Mouse (Mus musculus) myocyte (in vitro differentiated cells): ENCODE measurements at regions not wholly inside any gene's neighbourhood (a gene's known extent, or its start where the extent isn't known, plus 50 kb on each side); places are given as distances from the start of the nearest gene placed in this dataset.

Experiments
- H3K27me3 ChIP-seq: one replicate; pipeline ENCODE4 v1.6.1; 2011; ENCODE audit not compliant: control insufficient read depth, insufficient read depth, insufficient read length
- H3K36me3 ChIP-seq: one replicate; pipeline ENCODE4 v1.6.1; 2011; ENCODE audit not compliant: control insufficient read depth, insufficient read depth
- H3K4me2 ChIP-seq: one replicate; pipeline ENCODE4 v1.6.1; 2011; ENCODE audit warnings: low read depth, control low read depth
- H3K4me3 ChIP-seq: one replicate; pipeline ENCODE4 v1.5.1; 2011; ENCODE audit warnings: mild to moderate bottlenecking, control low read depth, moderate library complexity
- H3K79me2 ChIP-seq: one replicate; pipeline ENCODE4 v1.6.1; 2011; ENCODE audit not compliant: control insufficient read depth, insufficient read depth
- H3ac ChIP-seq: one replicate; pipeline ENCODE4 v1.6.1; 2011; ENCODE audit not compliant: control insufficient read depth, insufficient read length
- CEBPB ChIP-seq: IDR thresholded peaks from 2 replicates; pipeline ENCODE4 v1.6.1; 2011; ENCODE audit warnings: mild to moderate bottlenecking, moderate library complexity; ENCODE audit not compliant: poor library complexity, insufficient read depth, severe bottlenecking
- E2F4 ChIP-seq: IDR thresholded peaks from one replicate; pipeline ENCODE4 v1.6.1; 2011; ENCODE audit warnings: mild to moderate bottlenecking, control low read depth, moderate library complexity; ENCODE audit not compliant: insufficient read depth
- MAX ChIP-seq: IDR thresholded peaks from one replicate; pipeline ENCODE4 v1.6.1; 2011; ENCODE audit warnings: low read depth, mild to moderate bottlenecking, control low read depth
- MYOD1 ChIP-seq, 3 experiments: IDR thresholded peaks; one replicate each; pipeline ENCODE4 v1.6.1; 2011; ENCODE audit warnings: control low read depth in 2 of 3, low read depth in 2 of 3, mild to moderate bottlenecking in 2 of 3, moderate library complexity in 1 of 3; ENCODE audit not compliant: insufficient read length in 2 of 3, control insufficient read depth in 1 of 3
- MYOG ChIP-seq, 3 experiments: IDR thresholded peaks; one replicate each; pipeline ENCODE4 v1.6.1; 2011; ENCODE audit warnings: control low read depth in 2 of 3, low read depth in 2 of 3, mild to moderate bottlenecking in 2 of 3; ENCODE audit not compliant: insufficient read length in 2 of 3, control insufficient read depth in 1 of 3, insufficient read depth in 1 of 3
- POLR2A ChIP-seq: IDR thresholded peaks from one replicate; pipeline ENCODE4 v1.6.1; 2011; ENCODE audit warnings: low read depth, mild to moderate bottlenecking, control low read depth, moderate library complexity; ENCODE audit not compliant: insufficient read length
- POLR2AphosphoS2 ChIP-seq: IDR thresholded peaks from one replicate; pipeline ENCODE4 v1.6.1; 2011; ENCODE audit warnings: low read depth, control low read depth; ENCODE audit not compliant: insufficient read length
- REST ChIP-seq: IDR thresholded peaks from one replicate; pipeline ENCODE4 v1.6.1; 2011; ENCODE audit warnings: mild to moderate bottlenecking, control low read depth, moderate library complexity; ENCODE audit not compliant: insufficient read depth, insufficient read length
- SRF ChIP-seq: IDR thresholded peaks from one replicate; pipeline ENCODE4 v1.6.1; 2011; ENCODE audit warnings: low read depth; ENCODE audit not compliant: control insufficient read depth, insufficient read length
- TCF12 ChIP-seq: IDR thresholded peaks from one replicate; pipeline ENCODE4 v1.6.1; 2011; ENCODE audit warnings: mild to moderate bottlenecking, control low read depth; ENCODE audit not compliant: poor library complexity, insufficient read depth, severe bottlenecking
- TCF3 ChIP-seq: IDR thresholded peaks from one replicate; pipeline ENCODE4 v1.6.1; 2011; ENCODE audit warnings: low read depth, control low read depth; ENCODE audit not compliant: insufficient read length
- USF1 ChIP-seq: IDR thresholded peaks from one replicate; pipeline ENCODE4 v1.6.1; 2011; ENCODE audit warnings: low read depth, mild to moderate bottlenecking, control low read depth, moderate library complexity

- no peak for TF ChIP-seq E2F4
- no peak for TF ChIP-seq MYOD1 (IDR thresholded peaks at IDR 0.05; ENCODE audit: control insufficient read depth in 1 of 3, insufficient read length in 2 of 3, low read depth in 2 of 3)
- no peak for TF ChIP-seq USF1
- TF ChIP-seq TCF12: no peak
- TF ChIP-seq SRF: no peak
- TF ChIP-seq POLR2AphosphoS2: no peak
- no peak for TF ChIP-seq TCF3
- Histone ChIP-seq H3K4me3 (no peak overlapping the region), H3ac (no peak overlapping the region), H3K79me2 (no peaks in the 10 kb centered on the region), H3K36me3 (no peaks in the 10 kb centered on the region), H3K27me3 (no peaks in the 10 kb centered on the region), H3K4me2 (no peak overlapping the region)
These were observed 112.9 kb downstream of the Gm10260 start for GRCm38 (mm10) chr13:97647486-97647885.

GRCm38 (mm10) chr13:97646021-97646385 lies 114.4 kb downstream of the Gm10260 start:
- Histone ChIP-seq H3K27me3 (no peaks in the 10 kb centered on the region), H3K4me3 (no peak overlapping the region), H3K36me3 (no peaks in the 10 kb centered on the region), H3K4me2 (no peak overlapping the region), H3K79me2 (no peaks in the 10 kb centered on the region), H3ac (no peak overlapping the region)
- TF ChIP-seq CEBPB (no peak), REST (no peak), E2F4 (no peak), TCF3 (no peak), MYOD1 (IDR thresholded peaks at IDR 0.05; ENCODE audit: control insufficient read depth in 1 of 3, insufficient read length in 2 of 3, low read depth in 2 of 3) (no peak), POLR2AphosphoS2 (no peak), USF1 (no peak), MYOG (IDR thresholded peaks at IDR 0.05; ENCODE audit: control insufficient read depth in 1 of 3, insufficient read depth in 1 of 3, insufficient read length in 2 of 3, low read depth in 2 of 3) (no peak)

GRCm38 (mm10) chr13:97645107-97646020 lies 115.1 kb downstream of the Gm10260 start:
- no peak overlapping the region for H3K4me2 ChIP-seq
- H3K4me3 ChIP-seq: no peak overlapping the region
- H3ac ChIP-seq: no peak overlapping the region
- H3K36me3 ChIP-seq: no peaks in the 10 kb centered on the region
- H3K27me3 ChIP-seq: no peaks in the 10 kb centered on the region
- H3K79me2 ChIP-seq: no peaks in the 10 kb centered on the region
- TF ChIP-seq MYOD1 (IDR thresholded peaks at IDR 0.05; ENCODE audit: control insufficient read depth in 1 of 3, insufficient read length in 2 of 3, low read depth in 2 of 3) (no peak), CEBPB (no peak), E2F4 (no peak), TCF12 (no peak), MAX (no peak), TCF3 (no peak), POLR2A (no peak), POLR2AphosphoS2 (no peak), SRF (no peak)

GRCm38 (mm10) chr13:97640236-97640635 lies 120.2 kb downstream of the Gm10260 start:
- H3ac ChIP-seq: no peak overlapping the region
- no peak overlapping the region for H3K4me2 ChIP-seq
- H3K79me2 ChIP-seq: no peaks in the 10 kb centered on the region
- H3K4me3 ChIP-seq: no peak overlapping the region
- TF ChIP-seq POLR2A (no peak), POLR2AphosphoS2 (no peak), MAX (no peak), SRF (no peak), E2F4 (no peak), CEBPB (no peak), MYOG (IDR thresholded peaks at IDR 0.05; ENCODE audit: control insufficient read depth in 1 of 3, insufficient read depth in 1 of 3, insufficient read length in 2 of 3, low read depth in 2 of 3) (no peak), TCF3 (no peak)
- H3K36me3 ChIP-seq: no peaks in the 10 kb centered on the region
- no peaks in the 10 kb centered on the region for H3K27me3 ChIP-seq

DNA sequence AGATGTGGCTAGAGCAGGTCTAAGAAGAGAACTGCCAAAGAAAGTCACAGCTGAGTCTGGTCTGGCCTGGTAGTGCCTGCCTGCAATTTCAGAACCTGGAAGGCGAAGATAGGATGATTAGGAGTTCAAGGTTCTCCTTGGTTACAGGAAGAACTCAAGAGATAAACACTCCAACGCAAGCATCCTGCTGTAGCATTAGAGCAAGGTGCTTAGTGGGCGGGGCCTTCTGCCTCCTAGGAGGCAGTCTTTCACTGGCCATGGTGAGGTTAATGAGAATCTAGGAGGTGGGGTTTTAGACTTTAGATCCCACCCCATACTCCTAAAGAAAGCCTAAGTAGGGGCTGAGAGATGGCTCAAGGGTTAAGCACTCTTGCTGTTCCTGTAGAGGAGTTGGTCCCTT lies 120.8 kb downstream of the Gm10260 start:
- TF ChIP-seq MYOD1 (IDR thresholded peaks at IDR 0.05; ENCODE audit: control insufficient read depth in 1 of 3, insufficient read length in 2 of 3, low read depth in 2 of 3): no peak
- TF ChIP-seq CEBPB: no peak
- TF ChIP-seq MYOG (IDR thresholded peaks at IDR 0.05; ENCODE audit: control insufficient read depth in 1 of 3, insufficient read depth in 1 of 3, insufficient read length in 2 of 3, low read depth in 2 of 3): no peak
- no peak for TF ChIP-seq POLR2A
- H3K27me3 ChIP-seq: no peaks in the 10 kb centered on the region
- no peak overlapping the region for H3K4me2 ChIP-seq
- H3K36me3 ChIP-seq: no peaks in the 10 kb centered on the region
- H3ac ChIP-seq: no peak overlapping the region
- no peak overlapping the region for H3K4me3 ChIP-seq
- H3K79me2 ChIP-seq: no peaks in the 10 kb centered on the region
